Mouse (Mus musculus): Measurements from ENCODE around the gene Mettl2. TPM values are rescaled to one million over a fixed set of nuclear protein-coding genes. Genes with fewer than 3 reads are reported as not detected.
"Not testable (repeated sequence)": the region's sequence is repeated elsewhere in the genome, so short reads cannot be mapped to it uniquely, and the experiment has no call there.

Gene Mettl2
- total RNA-seq (2021) = 10 to 100 TPM; 17.2 to 17.8 TPM

- intact Hi-C loops (cut with DNase I) = loop anchor here (2.0 kb wide), 1 partner anchor 55 kb away; no protein-coding TSS in a partner anchor
- peak; percentile 77 to 81 for DNase-seq (ENCODE audit: low spot score in 2 of 2)
These were observed at the start of gene Mettl2 for GRCm38 (mm10) chr11:105125735-105126519. Gene Mettl2, plus strand, starts transcription at chr11:105126425.

GRCm38 (mm10) chr11:105112448-105112847, 13.8 kb upstream of the Mettl2 start:
- intact Hi-C loops (cut with DNase I); DNase-seq (ENCODE audit: low spot score in 2 of 2): not testable (repeated sequence)

- intact Hi-C loops (cut with DNase I) = no loop called here
- DNase-seq (ENCODE audit: low spot score in 2 of 2) = no peak
These were observed 8.4 kb upstream of the Mettl2 start for GRCm38 (mm10) chr11:105117814-105118213.

GRCm38 (mm10) chr11:105120551-105121061, 5.6 kb upstream of the Mettl2 start:
- DNase-seq (ENCODE audit: low spot score in 2 of 2) = no peak
- intact Hi-C loops (cut with DNase I) = loop anchor here (5.0 kb wide), 2 partner anchors 353 to 528 kb away; no protein-coding TSS in a partner anchor

- not testable (repeated sequence) for DNase-seq (ENCODE audit: low spot score in 2 of 2)
- intact Hi-C loops (cut with DNase I) = loop anchor here (5.0 kb wide), 2 partner anchors 354 to 529 kb away; no protein-coding TSS in a partner anchor
These were observed 4.4 kb upstream of the Mettl2 start for GRCm38 (mm10) chr11:105121792-105122191.

GRCm38 (mm10) chr11:105123986-105124385, 2.2 kb upstream of the Mettl2 start:
- no peak for DNase-seq (ENCODE audit: low spot score in 2 of 2)
- intact Hi-C loops (cut with DNase I) = loop anchor here (5.0 kb wide), 2 partner anchors 357 to 532 kb away; no protein-coding TSS in a partner anchor

- intact Hi-C loops (cut with DNase I) = loop anchor here (2.0 kb wide), 1 partner anchor 54 kb away; no protein-coding TSS in a partner anchor
- no peak for DNase-seq (ENCODE audit: low spot score in 2 of 2)
These were observed 350 bp downstream of the Mettl2 start for GRCm38 (mm10) chr11:105126520-105127029.

- DNase-seq (ENCODE audit: low spot score in 2 of 2) = no peak
- intact Hi-C loops (cut with DNase I) = no loop called here
These were observed 9.5 kb downstream of the Mettl2 start for GRCm38 (mm10) chr11:105135692-105136091.

- intact Hi-C loops (cut with DNase I); DNase-seq (ENCODE audit: low spot score in 2 of 2): not testable (repeated sequence)
These were observed 11.0 kb downstream of the Mettl2 start for GRCm38 (mm10) chr11:105137255-105137654.

GRCm38 (mm10) chr11:105140512-105140911, 14.3 kb downstream of the Mettl2 start:
- DNase-seq (ENCODE audit: low spot score in 2 of 2); intact Hi-C loops (cut with DNase I): not testable (repeated sequence)

GRCm38 (mm10) chr11:105141115-105141514, 14.9 kb downstream of the Mettl2 start:
- DNase-seq (ENCODE audit: low spot score in 2 of 2) = no peak
- intact Hi-C loops (cut with DNase I) = no loop called here

GRCm38 (mm10) chr11:105143564-105143963, 17.3 kb downstream of the Mettl2 start:
- DNase-seq (ENCODE audit: low spot score in 2 of 2) = no peak
- intact Hi-C loops (cut with DNase I) = no loop called here

- intact Hi-C loops (cut with DNase I) = no loop called here
- no peak for DNase-seq (ENCODE audit: low spot score in 2 of 2)
These were observed 17.9 kb downstream of the Mettl2 start for GRCm38 (mm10) chr11:105144084-105144483.

- intact Hi-C loops (cut with DNase I) = no loop called here
- DNase-seq (ENCODE audit: low spot score in 2 of 2) = no peak
These were observed 18.4 kb downstream of the Mettl2 start for GRCm38 (mm10) chr11:105144508-105145210.

GRCm38 (mm10) chr11:105145211-105145610, 19.0 kb downstream of the Mettl2 start:
- intact Hi-C loops (cut with DNase I) = no loop called here
- no peak for DNase-seq (ENCODE audit: low spot score in 2 of 2)

- intact Hi-C loops (cut with DNase I) = no loop called here
These were observed 20.4 kb downstream of the Mettl2 start, which contains the start of gene Gm10842 for GRCm38 (mm10) chr11:105146593-105146992. Gene Gm10842, plus strand, starts transcription at chr11:105146893.

GRCm38 (mm10) chr11:105149353-105149752, 23.1 kb downstream of the Mettl2 start:
- DNase-seq (ENCODE audit: low spot score in 2 of 2) = no peak
- intact Hi-C loops (cut with DNase I) = no loop called here

More at GRCm38 (mm10) chr11:105146593-105146992, 20.4 kb downstream of the Mettl2 start, which contains the start of gene Gm10842:
- DNase-seq (ENCODE audit: low spot score in 2 of 2) = no peak

- intact Hi-C loops (cut with DNase I) = no loop called here
- no peak for DNase-seq (ENCODE audit: low spot score in 2 of 2)
These were observed 23.5 kb downstream of the Mettl2 start for GRCm38 (mm10) chr11:105149766-105150165.

- no peak for DNase-seq (ENCODE audit: low spot score in 2 of 2)
- intact Hi-C loops (cut with DNase I) = no loop called here
These were observed 24.5 kb downstream of the Mettl2 start for GRCm38 (mm10) chr11:105150691-105151090.
